ENCODE assay signal across 8 mouse cellular contexts in genomic region chr14:19839600-19840332, GRCm38 (mm10). TPM values are rescaled to one million over a fixed set of nuclear protein-coding genes. Genes with fewer than 3 reads are reported as not detected.
DNase-seq lines count a peak whose midpoint lies in the region; ATAC-seq and TF ChIP-seq lines count a peak whose summit lies in the region.

No protein-coding gene starts in this region.

- peak; percentile 64 for DNase-seq in c-Kit-positive CD71-negative TER-119-negative erythroid progenitor cells, embryonic 14.5 days (ENCODE audit: low read depth)
- DNase-seq in forebrain, embryonic 10.5 days (ENCODE audit: extremely low spot score, low spot score), result peak; percentile 77
- DNase-seq in kidney, postnatal 10 days, result peak; percentile 83
- peak; percentile 33 for DNase-seq in liver, embryonic 13.5 days
- DNase-seq in natural killer cell, adult 2 months (ENCODE audit: low spot score in 2 of 2), result peak; percentile 41 to 69
- DNase-seq in stomach, postnatal 0 days (ENCODE audit: low spot score), result peak; percentile 62

- H3K4me1 ChIP-seq in E14TG2a.4 (replicated peaks; ENCODE audit: low read depth, low read length), result peaks cover 13% of the 10 kb centered on the region
- peaks cover 14% of the 10 kb centered on the region for H3K4me1 ChIP-seq in forebrain, embryonic 10.5 days
- H3K4me1 ChIP-seq in heart, embryonic 14.5 days (ENCODE audit: control insufficient read depth in 2 of 2, insufficient read depth in 2 of 2, low read length in 2 of 2), result no peaks in the 10 kb centered on the region
- H3K4me1 ChIP-seq in liver, embryonic 13.5 days (replicated peaks), result peaks cover 6% of the 10 kb centered on the region; the same call in 1 of the 2 replicates
- no peaks in the 10 kb centered on the region for H3K4me1 ChIP-seq in stomach, postnatal 0 days (replicated peaks; ENCODE audit: control insufficient read depth, insufficient read depth)

- TF ChIP-seq EP300 in stomach, postnatal 0 days (optimal IDR thresholded peaks at IDR 0.05), result no peak

- H3K27me3 ChIP-seq in E14TG2a.4 (ENCODE audit: insufficient read depth, low read length), result no peaks in the 10 kb centered on the region
- peaks cover 8% of the 10 kb centered on the region; the same call in 1 of the 2 replicates for H3K27me3 ChIP-seq in forebrain, embryonic 10.5 days (ENCODE audit: poor library complexity, severe bottlenecking)
- no peaks in the 10 kb centered on the region for H3K27me3 ChIP-seq in heart, embryonic 14.5 days (ENCODE audit: control insufficient read depth, insufficient read depth, low read length)
- H3K27me3 ChIP-seq in liver, embryonic 13.5 days, result no peaks in the 10 kb centered on the region
- H3K27me3 ChIP-seq in stomach, postnatal 0 days (ENCODE audit: control insufficient read depth, insufficient read depth, low read length), result no peaks in the 10 kb centered on the region

- H3K9me3 ChIP-seq in E14TG2a.4 (ENCODE audit: low read length), result peaks cover 30% of the 10 kb centered on the region
- no peaks in the 10 kb centered on the region for H3K9me3 ChIP-seq in forebrain, embryonic 10.5 days
- H3K9me3 ChIP-seq in heart, embryonic 14.5 days (ENCODE audit: control insufficient read depth, low read length), result no peaks in the 10 kb centered on the region
- no peaks in the 10 kb centered on the region for H3K9me3 ChIP-seq in liver, embryonic 13.5 days (replicated peaks)
- no peaks in the 10 kb centered on the region for H3K9me3 ChIP-seq in stomach, postnatal 0 days (ENCODE audit: control insufficient read depth, low read length)

- WGBS in forebrain, embryonic 10.5 days, result 28% methylated on average over 15 of the region's 15 CpGs
- 23% methylated on average over 15 of the region's 15 CpGs for WGBS in heart, embryonic 14.5 days
- WGBS in liver, embryonic 13.5 days (ENCODE audit: insufficient replicate concordance), result 29% methylated on average over 15 of the region's 15 CpGs
- WGBS in stomach, postnatal 0 days, result 22% methylated on average over 15 of the region's 15 CpGs

- peak; percentile 71 for TF ChIP-seq CTCF in E14TG2a.4 (conservative IDR thresholded peaks at IDR 0.05; ENCODE audit: low read length)
- peak; percentile 84 for TF ChIP-seq CTCF in stomach, postnatal 0 days (IDR thresholded peaks at IDR 0.05; ENCODE audit: low read depth)

- ATAC-seq in heart, embryonic 14.5 days (ENCODE audit: insufficient number of reproducible peaks, insufficient read depth, low FRiP score, low read depth), result peak; percentile 31; the same call in 1 of the 2 replicates
- peak; percentile 23; the same call in 1 of the 2 replicates for ATAC-seq in liver, embryonic 13.5 days (ENCODE audit: low read depth)
- ATAC-seq in stomach, postnatal 0 days (ENCODE audit: low FRiP score, low TSS enrichment), result no peak

- peak overlapping the region; percentile 55 for H3K4me2 ChIP-seq in heart, embryonic 14.5 days (ENCODE audit: low read length)
- peak overlapping the region; percentile 46 for H3K4me2 ChIP-seq in liver, embryonic 13.5 days
- H3K4me2 ChIP-seq in stomach, postnatal 0 days (replicated peaks; ENCODE audit: low read depth), result peak overlapping the region; percentile 46

- peak overlapping the region; percentile 42 for H3K9ac ChIP-seq in heart, embryonic 14.5 days (ENCODE audit: low read length)
- peak overlapping the region; percentile 47; the same call in 1 of the 2 replicates for H3K9ac ChIP-seq in liver, embryonic 13.5 days
- peak overlapping the region; percentile 52 for H3K9ac ChIP-seq in stomach, postnatal 0 days (ENCODE audit: low read length)

- H3K27ac ChIP-seq in forebrain, embryonic 10.5 days, result peak overlapping the region; percentile 84
- no peak overlapping the region for H3K27ac ChIP-seq in heart, embryonic 14.5 days (replicated peaks in 1 of 2; ENCODE audit: control insufficient read depth in 1 of 2, insufficient read depth in 1 of 2, low read depth in 2 of 2, low read length in 2 of 2)
- no peak overlapping the region for H3K27ac ChIP-seq in liver, embryonic 13.5 days
- H3K27ac ChIP-seq in stomach, postnatal 0 days (replicated peaks), result no peak overlapping the region

- no peaks in the 10 kb centered on the region for H3K36me3 ChIP-seq in E14TG2a.4 (ENCODE audit: insufficient read depth, low read length)
- no peaks in the 10 kb centered on the region for H3K36me3 ChIP-seq in forebrain, embryonic 10.5 days (replicated peaks)
- no peaks in the 10 kb centered on the region for H3K36me3 ChIP-seq in heart, embryonic 14.5 days (ENCODE audit: control insufficient read depth, insufficient read depth, low read length)
- no peaks in the 10 kb centered on the region for H3K36me3 ChIP-seq in liver, embryonic 13.5 days
- H3K36me3 ChIP-seq in stomach, postnatal 0 days (ENCODE audit: control insufficient read depth, insufficient read depth, low read length), result no peaks in the 10 kb centered on the region

- 0 out of 2 replicates have a peak overlapping the region, but pooled peaks have one; percentile 27 for H3K4me3 ChIP-seq in E14TG2a.4 (replicated peaks; ENCODE audit: low read length)
- H3K4me3 ChIP-seq in forebrain, embryonic 10.5 days, result peak overlapping the region; percentile 31
- peak overlapping the region; percentile 28 to 41 for H3K4me3 ChIP-seq in heart, embryonic 14.5 days (ENCODE audit: control insufficient read depth in 1 of 2, insufficient read depth in 1 of 2, low read depth in 1 of 2, low read length in 2 of 2)
- peak overlapping the region; percentile 36 for H3K4me3 ChIP-seq in liver, embryonic 13.5 days (replicated peaks)
- peak overlapping the region; percentile 18; the same call in 1 of the 2 replicates for H3K4me3 ChIP-seq in stomach, postnatal 0 days (ENCODE audit: low read depth, low read length)

RNA-seq across cellular contexts. Expression of gene Rtraf, which starts 16.1 kb away (rescaled TPM):
- polyA plus RNA-seq in forebrain, embryonic 10.5 days (2016; fragmentation: Nextera tagmentation; extraction: Ambion mirVana), result 232 and 234 TPM in 2 replicates
- 177 and 202 TPM in 2 replicates for polyA plus RNA-seq in heart, embryonic 14.5 days (2014; fragmentation: Nextera tagmentation; extraction: Ambion mirVana)
- polyA plus RNA-seq in liver, embryonic 13.5 days (2015; fragmentation: Nextera tagmentation; extraction: Ambion mirVana), result 113 and 121 TPM in 2 replicates
- 157 TPM in 2 replicates for polyA plus RNA-seq in stomach, postnatal 0 days (2015; fragmentation: Nextera tagmentation; extraction: Ambion mirVana)

Comparison
In these comparisons a context has a peak if more than half of its experiments do, and no peak if none do; other contexts are left out.
1. DNase-seq: peak in every context shown above with its lines; median percentile 83 in kidney, postnatal 10 days; 77 in forebrain, embryonic 10.5 days; 64 in c-Kit-positive CD71-negative TER-119-negative erythroid progenitor cells, embryonic 14.5 days; 62 in stomach, postnatal 0 days; 55 in natural killer cell, adult 2 months; 33 in liver, embryonic 13.5 days.